Mouse (Mus musculus) forebrain, embryonic 15.5 days (tissue): ENCODE measurements at regions not wholly inside any gene's neighbourhood (a gene's known extent, or its start where the extent isn't known, plus 50 kb on each side); places are given as distances from the start of the nearest gene placed in this dataset.

Experiments used
- ATAC-seq: fragments of 200-750 bp; cut with Nextera tagmentation; replicated peaks from 2 replicates; pipeline ENCODE4 v1.8.0; 2017; ENCODE audit warnings: mild to moderate bottlenecking, moderate TSS enrichment, moderate library complexity
- H3K27ac ChIP-seq: fragments of 300-500 bp; sonication (generic); replicated peaks from 2 replicates; pipeline ENCODE4 v1.5.1; 2015; ENCODE audit warnings: mild to moderate bottlenecking, inconsistent platforms
- H3K27me3 ChIP-seq: fragments of 300-500 bp; sonication (generic); 2 replicates; pipeline ENCODE4 v1.6.1; 2015; ENCODE audit warnings: inconsistent platforms
- H3K36me3 ChIP-seq: fragments of 300-500 bp; sonication (generic); 2 replicates; pipeline ENCODE4 v1.6.1; 2015; ENCODE audit warnings: mild to moderate bottlenecking, inconsistent platforms
- H3K4me1 ChIP-seq: fragments of 300-500 bp; sonication (generic); 2 replicates; pipeline ENCODE4 v1.6.1; 2015; ENCODE audit warnings: inconsistent platforms
- H3K4me2 ChIP-seq: fragments of 300-500 bp; sonication (generic); replicated peaks from 2 replicates; pipeline ENCODE4 v1.6.1; 2015; ENCODE audit warnings: mild to moderate bottlenecking, inconsistent platforms
- H3K4me3 ChIP-seq: fragments of 300-500 bp; sonication (generic); 2 replicates; pipeline ENCODE4 v1.5.1; 2015; ENCODE audit warnings: mild to moderate bottlenecking, inconsistent platforms
- H3K9ac ChIP-seq: fragments of 300-500 bp; sonication (generic); replicated peaks from 2 replicates; pipeline ENCODE4 v1.6.1; 2015; ENCODE audit warnings: mild to moderate bottlenecking, inconsistent platforms
- H3K9me3 ChIP-seq: fragments of 300-500 bp; sonication (generic); 2 replicates; pipeline ENCODE4 v1.6.1; 2016; ENCODE audit warnings: inconsistent platforms
- WGBS: fragments of 180-500 bp; shearing (Covaris S2); methylation state at CpG from one replicate; pipeline ENCODE4 v1.1.7; 2015; ENCODE audit warnings: mixed read lengths; 5-methylcytosine and 5-hydroxymethylcytosine counted together

DNA sequence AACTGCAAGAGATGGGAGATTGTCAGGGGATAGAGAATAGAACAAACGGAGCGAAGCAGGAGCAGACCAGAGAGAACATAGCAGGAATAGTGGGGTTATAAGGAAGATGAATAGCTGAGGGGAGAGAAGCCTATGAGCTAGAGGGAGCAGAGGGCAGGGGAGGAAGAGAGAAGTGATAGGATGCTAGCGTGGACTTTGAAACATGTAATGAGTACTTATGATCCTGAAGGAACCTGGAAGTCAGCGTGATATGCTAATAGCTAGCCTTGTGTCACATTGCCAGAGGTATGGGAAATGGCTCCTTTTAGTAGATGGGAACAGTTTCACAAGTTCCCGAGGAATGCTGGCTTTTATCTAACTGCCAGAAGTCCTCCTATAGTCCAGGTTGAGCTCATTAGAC is 51.8 kb downstream of the Calml3 start:
- H3K9ac ChIP-seq: no peak overlapping the region
- 89% methylated on average over 5 of the region's 5 CpGs for whole genome bisulfite sequencing

DNA sequence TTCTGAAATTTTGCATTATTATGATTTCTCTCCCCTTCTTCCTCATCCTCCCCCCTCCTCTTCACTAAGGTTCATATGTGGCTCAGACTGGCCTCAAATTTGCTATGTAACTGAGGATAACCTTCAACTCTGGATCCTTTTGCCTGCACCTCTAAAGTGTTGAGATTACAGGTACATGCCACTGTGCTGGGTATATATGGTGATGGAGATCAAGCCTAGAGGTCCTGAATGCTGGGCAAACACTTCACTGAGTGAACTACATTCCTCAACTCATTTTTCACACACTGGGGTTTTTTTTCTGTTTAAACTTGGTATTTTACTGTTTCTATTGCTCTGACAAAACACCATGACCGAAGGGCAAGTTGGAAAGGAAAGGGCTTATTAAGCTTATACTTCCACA is 52.9 kb downstream of the Calml3 start:
- Histone ChIP-seq H3K36me3 (no peaks in the 10 kb centered on the region), H3K9me3 (no peaks in the 10 kb centered on the region), H3K27ac (no peak overlapping the region), H3K4me3 (no peak overlapping the region), H3K4me1 (no peaks in the 10 kb centered on the region), H3K27me3 (no peaks in the 10 kb centered on the region), H3K4me2 (no peak overlapping the region), H3K9ac (no peak overlapping the region)
- WGBS: 68% methylated on average over 1 of the region's 1 CpGs
- no peak for ATAC-seq

More for the DNA sequence above, 51.8 kb downstream of the Calml3 start:
- no peak overlapping the region for H3K27ac ChIP-seq
- no peak for ATAC-seq
- H3K9me3 ChIP-seq: no peaks in the 10 kb centered on the region
- H3K4me1 ChIP-seq: no peaks in the 10 kb centered on the region
- H3K27me3 ChIP-seq: no peaks in the 10 kb centered on the region
- no peak overlapping the region for H3K4me2 ChIP-seq
- no peaks in the 10 kb centered on the region for H3K36me3 ChIP-seq
- no peak overlapping the region for H3K4me3 ChIP-seq

DNA sequence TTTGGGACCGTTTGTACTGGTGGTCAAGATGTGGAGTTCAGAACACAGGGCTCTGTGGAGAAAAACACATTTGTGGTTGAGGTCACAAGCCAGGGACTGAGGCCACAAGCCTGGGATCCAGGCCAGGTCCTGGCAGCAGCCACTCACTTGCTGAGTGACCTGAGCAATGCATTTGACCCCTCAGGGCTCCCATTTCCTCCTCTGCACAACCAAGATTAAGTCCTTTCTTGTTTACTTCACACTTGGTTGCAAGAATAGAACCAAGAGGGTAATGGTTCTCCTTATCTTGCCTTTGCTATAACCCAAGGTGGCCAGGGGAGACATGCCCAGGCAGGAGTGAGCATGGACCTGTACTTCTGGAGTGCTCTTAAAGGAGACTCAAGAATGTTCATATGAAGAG is 53.4 kb downstream of the Calml3 start:
- no peaks in the 10 kb centered on the region for H3K4me1 ChIP-seq
- no peak overlapping the region for H3K4me2 ChIP-seq
- no peaks in the 10 kb centered on the region for H3K9me3 ChIP-seq
- no peak overlapping the region for H3K9ac ChIP-seq
- H3K36me3 ChIP-seq: no peaks in the 10 kb centered on the region
- H3K27ac ChIP-seq: no peak overlapping the region
- no peaks in the 10 kb centered on the region for H3K27me3 ChIP-seq
- ATAC-seq: no peak
- H3K4me3 ChIP-seq: no peak overlapping the region
- WGBS: 86% methylated on average over 1 of the region's 1 CpGs

DNA sequence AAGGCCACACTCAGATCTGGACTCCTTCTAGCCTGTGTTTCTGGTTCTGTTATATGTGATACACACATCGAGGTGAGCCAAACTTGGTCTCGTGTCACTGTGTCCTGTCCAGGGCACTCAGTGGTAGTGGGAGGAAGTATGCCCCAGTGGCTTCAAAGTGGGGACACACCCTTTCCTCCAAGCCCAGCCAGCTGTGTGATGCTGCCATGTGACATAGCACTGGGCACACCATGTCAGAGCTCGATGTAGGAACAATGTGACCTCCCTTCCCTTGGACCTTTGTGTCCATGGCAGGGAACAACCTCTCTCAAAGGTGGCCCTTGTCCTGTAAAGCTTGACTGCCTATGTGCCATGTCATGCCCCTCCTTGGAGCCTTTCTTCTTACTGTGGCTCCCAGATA is 54.5 kb downstream of the Calml3 start:
- no peak overlapping the region for H3K27ac ChIP-seq
- no peaks in the 10 kb centered on the region for H3K36me3 ChIP-seq
- H3K9me3 ChIP-seq: no peaks in the 10 kb centered on the region
- H3K4me2 ChIP-seq: no peak overlapping the region
- no peaks in the 10 kb centered on the region for H3K4me1 ChIP-seq
- no peak overlapping the region for H3K4me3 ChIP-seq
- no peak overlapping the region for H3K9ac ChIP-seq
- H3K27me3 ChIP-seq: no peaks in the 10 kb centered on the region
- 0 out of 2 replicates have a peak, but pooled peaks have one; percentile 39 for ATAC-seq
- 90% methylated on average over 3 of the region's 3 CpGs for WGBS

DNA sequence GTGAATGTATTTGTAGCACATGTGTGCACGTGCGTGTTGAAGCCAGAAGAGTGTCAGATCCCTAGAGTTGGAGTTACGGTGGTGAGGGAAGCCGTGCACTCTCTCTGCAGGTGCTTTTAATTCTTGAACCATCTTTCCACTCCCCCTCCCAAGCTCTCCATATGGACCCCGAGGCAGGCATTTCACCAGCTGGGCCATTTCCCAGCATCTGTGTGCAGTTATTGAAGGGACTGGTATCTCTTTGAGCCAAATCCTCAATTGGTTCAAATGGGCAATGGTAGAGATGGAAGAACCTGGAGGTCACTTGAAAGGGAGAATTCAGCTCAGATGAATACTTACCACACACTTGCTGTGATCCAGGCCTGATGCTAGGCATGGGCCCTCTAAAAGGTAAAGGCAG is 55.3 kb downstream of the Calml3 start:
- H3K9ac ChIP-seq: no peak overlapping the region
- WGBS: 77% methylated on average over 5 of the region's 5 CpGs
- no peaks in the 10 kb centered on the region for H3K27me3 ChIP-seq
- no peaks in the 10 kb centered on the region for H3K9me3 ChIP-seq
- ATAC-seq: no peak
- no peaks in the 10 kb centered on the region for H3K4me1 ChIP-seq
- H3K36me3 ChIP-seq: no peaks in the 10 kb centered on the region
- H3K4me2 ChIP-seq: no peak overlapping the region
- H3K27ac ChIP-seq: no peak overlapping the region
- H3K4me3 ChIP-seq: no peak overlapping the region

DNA sequence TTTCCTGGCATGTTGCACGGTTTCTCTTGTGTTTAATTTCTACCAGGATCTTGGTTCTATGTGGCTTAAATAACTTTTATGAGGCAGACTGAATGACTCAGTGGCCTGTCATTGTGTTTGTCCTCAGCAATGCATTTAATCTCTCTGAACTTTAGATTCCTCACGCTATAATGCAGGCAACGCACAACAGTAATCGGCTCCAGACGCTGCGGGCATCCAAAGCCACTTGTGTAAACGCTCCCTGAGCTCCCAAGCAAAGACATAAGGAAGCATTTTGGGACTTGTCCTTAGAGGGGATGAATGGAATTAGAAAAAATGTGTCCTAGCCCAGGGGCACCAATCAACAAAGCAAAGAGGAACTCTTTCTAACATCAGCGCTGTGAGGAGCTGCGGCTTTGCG is 57.6 kb downstream of the Calml3 start:
- no peaks in the 10 kb centered on the region for H3K9me3 ChIP-seq
- no peaks in the 10 kb centered on the region for H3K27me3 ChIP-seq
- H3K27ac ChIP-seq: no peak overlapping the region
- peaks cover 16% of the 10 kb centered on the region for H3K4me1 ChIP-seq
- no peak overlapping the region for H3K4me3 ChIP-seq
- H3K36me3 ChIP-seq: no peaks in the 10 kb centered on the region
- no peak for ATAC-seq
- no peak overlapping the region for H3K9ac ChIP-seq
- WGBS: 42% methylated on average over 10 of the region's 10 CpGs
- no peak overlapping the region for H3K4me2 ChIP-seq

DNA sequence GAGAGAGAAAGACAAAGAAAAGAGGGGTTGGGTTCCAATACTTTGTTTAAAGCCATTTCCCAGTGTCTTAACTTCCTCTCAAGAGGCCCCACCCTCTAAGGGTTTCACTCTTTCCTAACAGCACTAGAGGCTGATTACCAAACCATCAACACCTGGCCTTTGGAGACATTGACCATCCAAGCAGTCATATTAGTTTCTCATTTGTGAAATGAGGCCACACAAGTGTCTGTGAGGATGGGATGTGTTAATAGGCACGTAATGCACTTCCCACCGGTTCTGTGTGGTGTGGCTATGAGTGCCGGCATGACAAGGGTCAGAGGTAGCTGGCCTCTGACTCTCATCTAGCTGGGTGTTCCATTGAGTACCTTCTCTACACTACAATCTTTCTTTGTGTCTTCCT is 59.2 kb downstream of the Calml3 start:
- peaks cover 16% of the 10 kb centered on the region for H3K4me1 ChIP-seq
- H3K36me3 ChIP-seq: no peaks in the 10 kb centered on the region
- H3K9ac ChIP-seq: no peak overlapping the region
- no peak for ATAC-seq
- no peak overlapping the region for H3K27ac ChIP-seq
- H3K9me3 ChIP-seq: no peaks in the 10 kb centered on the region
- H3K4me3 ChIP-seq: no peak overlapping the region
- H3K27me3 ChIP-seq: no peaks in the 10 kb centered on the region
- 86% methylated on average over 3 of the region's 3 CpGs for WGBS
- no peak overlapping the region for H3K4me2 ChIP-seq

- no peak overlapping the region for H3K4me3 ChIP-seq
- no peak overlapping the region for H3K9ac ChIP-seq
- 95% methylated on average over 6 of the region's 6 CpGs for WGBS
- no peaks in the 10 kb centered on the region for H3K27me3 ChIP-seq
- H3K27ac ChIP-seq: no peak overlapping the region
- no peak for ATAC-seq
- no peak overlapping the region for H3K4me2 ChIP-seq
- H3K4me1 ChIP-seq: peaks cover 16% of the 10 kb centered on the region
- H3K36me3 ChIP-seq: no peaks in the 10 kb centered on the region
- H3K9me3 ChIP-seq: no peaks in the 10 kb centered on the region
These were observed 60.2 kb downstream of the Calml3 start for GRCm38 (mm10) chr13:3743692-3744457.

DNA sequence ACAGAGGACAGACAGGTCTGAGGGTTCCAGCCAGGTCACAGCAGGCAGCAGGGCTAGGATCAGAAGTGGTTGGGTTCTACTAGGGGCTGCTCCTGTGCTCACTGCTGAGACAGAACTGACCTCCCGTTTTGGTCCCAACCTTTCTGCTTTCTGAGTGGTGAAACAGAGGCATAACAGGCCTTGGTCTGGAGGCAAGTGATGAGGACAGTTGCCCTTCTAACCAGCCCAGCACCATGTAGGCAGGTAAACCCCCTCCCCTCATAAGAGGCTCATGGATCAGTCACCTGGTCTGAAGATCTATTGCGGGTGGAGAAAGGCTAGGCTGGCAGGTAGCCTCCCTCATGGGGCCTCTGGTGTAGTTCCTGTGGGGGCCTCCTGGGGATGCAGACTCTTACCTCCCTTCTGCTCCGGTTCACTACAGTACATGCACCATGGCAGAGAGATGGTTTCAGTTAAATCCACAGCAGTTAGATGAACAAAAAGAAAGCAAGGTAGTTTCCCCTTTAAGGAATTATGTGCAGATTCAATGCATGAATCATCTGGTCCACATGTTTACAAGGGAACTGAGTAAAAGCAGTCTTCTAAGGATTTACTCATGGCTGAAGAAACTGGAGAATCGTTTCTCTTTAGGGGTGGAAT is 61.2 kb downstream of the Calml3 start:
- peaks cover 16% of the 10 kb centered on the region for H3K4me1 ChIP-seq
- no peak overlapping the region for H3K4me2 ChIP-seq
- ATAC-seq: peak; percentile 82
- no peaks in the 10 kb centered on the region for H3K36me3 ChIP-seq
- no peak overlapping the region for H3K4me3 ChIP-seq
- no peaks in the 10 kb centered on the region for H3K27me3 ChIP-seq
- peak overlapping the region; percentile 73 for H3K27ac ChIP-seq
- no peak overlapping the region for H3K9ac ChIP-seq
- H3K9me3 ChIP-seq: no peaks in the 10 kb centered on the region
- 40% methylated on average over 4 of the region's 4 CpGs for WGBS

DNA sequence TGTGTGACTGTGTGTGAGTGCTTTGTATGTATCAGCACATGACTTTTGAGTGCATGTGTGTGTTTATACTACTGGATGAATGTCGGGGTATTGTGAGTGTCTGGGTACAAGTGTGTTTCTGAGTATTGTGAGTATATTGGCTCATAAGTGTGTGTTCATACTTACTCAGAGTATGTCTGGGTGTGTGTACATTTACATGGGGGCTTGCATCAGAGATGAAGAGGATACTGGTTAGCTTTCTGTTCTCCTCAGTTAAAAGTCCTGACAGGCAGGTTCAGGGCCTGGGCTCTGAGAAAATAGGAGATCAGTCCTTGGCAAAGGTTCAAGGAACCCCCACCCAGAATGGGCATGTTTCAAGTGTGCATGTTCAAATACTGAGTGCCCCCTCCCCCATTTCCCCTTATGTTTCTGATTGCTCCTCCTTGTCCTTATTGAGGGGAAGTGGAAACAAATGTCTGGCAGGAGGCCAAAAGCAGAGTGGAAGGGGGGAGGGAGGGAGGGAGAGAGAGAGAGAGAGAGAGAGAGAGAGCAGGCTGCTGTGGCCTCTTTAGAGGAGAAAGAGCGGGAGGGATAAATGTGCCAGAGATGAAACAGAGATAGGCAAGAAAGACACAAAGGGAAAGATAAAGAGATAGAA is 61.9 kb downstream of the Calml3 start:
- Histone ChIP-seq H3K4me3 (no peak overlapping the region), H3K9ac (no peak overlapping the region), H3K4me1 (peaks cover 16% of the 10 kb centered on the region), H3K9me3 (no peaks in the 10 kb centered on the region), H3K27ac (peak overlapping the region; percentile 73), H3K36me3 (no peaks in the 10 kb centered on the region), H3K4me2 (no peak overlapping the region), H3K27me3 (no peaks in the 10 kb centered on the region)
- WGBS: 35% methylated on average over 2 of the region's 2 CpGs
- ATAC-seq: peak; percentile 81

DNA sequence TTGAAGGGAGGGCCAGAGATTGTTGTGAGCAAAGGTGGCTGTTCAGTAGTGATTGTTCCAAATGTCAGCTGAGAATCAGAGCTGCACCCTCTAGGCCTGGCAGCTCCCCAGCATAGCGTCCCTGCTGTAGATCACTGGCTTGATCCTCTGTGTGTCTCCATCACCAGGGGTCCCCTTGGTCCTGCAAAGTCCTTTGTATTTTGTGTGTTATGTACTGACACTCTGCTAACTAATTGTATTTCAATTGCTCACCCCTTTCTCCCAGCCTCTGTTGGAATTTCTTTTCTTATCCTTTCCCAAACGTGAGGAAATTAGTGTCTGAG is 73.5 kb downstream of the Calml3 start:
- no peaks in the 10 kb centered on the region for H3K27me3 ChIP-seq

GRCm38 (mm10) chr13:3729926-3730698 is 74.0 kb downstream of the Calml3 start:
- H3K9ac ChIP-seq: no peak overlapping the region
- H3K36me3 ChIP-seq: no peaks in the 10 kb centered on the region
- 3% methylated on average over 3 of the region's 3 CpGs for WGBS
- H3K27ac ChIP-seq: no peak overlapping the region
- H3K4me2 ChIP-seq: no peak overlapping the region
- peaks cover 6% of the 10 kb centered on the region for H3K4me1 ChIP-seq
- H3K9me3 ChIP-seq: no peaks in the 10 kb centered on the region
- peak; percentile 73 for ATAC-seq
- H3K4me3 ChIP-seq: no peak overlapping the region
- H3K27me3 ChIP-seq: no peaks in the 10 kb centered on the region

More for the DNA sequence above, 73.5 kb downstream of the Calml3 start:
- Histone ChIP-seq H3K4me3 (no peak overlapping the region), H3K36me3 (no peaks in the 10 kb centered on the region), H3K4me1 (peaks cover 6% of the 10 kb centered on the region), H3K9ac (no peak overlapping the region), H3K27ac (no peak overlapping the region), H3K9me3 (no peaks in the 10 kb centered on the region), H3K4me2 (no peak overlapping the region)
- ATAC-seq: peak; percentile 41
- WGBS: 0% methylated on average over 2 of the region's 2 CpGs
